Mouse (Mus musculus): ENCODE results near the gene Adora1. TPM values are rescaled to one million over a fixed set of nuclear protein-coding genes. Genes with fewer than 3 reads are reported as not detected.

Gene Adora1
- polyA plus RNA-seq, 1 experiment from 2014 or later, result 7.3 TPM

GRCm38 (mm10) chr1:134167416-134168305 is 67.6 kb downstream of the Adora1 start:
- Histone ChIP-seq H3K4me3 (replicated peaks; ENCODE audit: low read depth, low read length) (no peak overlapping the region), H3K4me2 (ENCODE audit: low read length) (no peak overlapping the region), H3K27ac (replicated peaks; ENCODE audit: low read depth, low read length) (no peak overlapping the region), H3K9ac (replicated peaks; ENCODE audit: low read length) (no peak overlapping the region), H3K9me3 (ENCODE audit: control insufficient read depth, low read length) (no peaks in the 10 kb centered on the region), H3K27me3 (ENCODE audit: control insufficient read depth, insufficient read depth, low read length) (no peaks in the 10 kb centered on the region), H3K4me1 (ENCODE audit: control insufficient read depth, insufficient read depth, low read length) (no peaks in the 10 kb centered on the region), H3K36me3 (ENCODE audit: control insufficient read depth, insufficient read depth, low read length) (no peaks in the 10 kb centered on the region)
- DNase-seq (no peak), ATAC-seq (ENCODE audit: low FRiP score, low TSS enrichment) (no peak)
- WGBS, result 52% methylated on average over 14 of the region's 14 CpGs

GRCm38 (mm10) chr1:134166547-134166946 is 68.7 kb downstream of the Adora1 start:
- Histone ChIP-seq H3K36me3 (ENCODE audit: control insufficient read depth, insufficient read depth, low read length) (no peaks in the 10 kb centered on the region), H3K4me3 (replicated peaks; ENCODE audit: low read depth, low read length) (no peak overlapping the region), H3K9me3 (ENCODE audit: control insufficient read depth, low read length) (no peaks in the 10 kb centered on the region), H3K27me3 (ENCODE audit: control insufficient read depth, insufficient read depth, low read length) (no peaks in the 10 kb centered on the region), H3K27ac (replicated peaks; ENCODE audit: low read depth, low read length) (no peak overlapping the region), H3K4me1 (ENCODE audit: control insufficient read depth, insufficient read depth, low read length) (no peaks in the 10 kb centered on the region), H3K9ac (replicated peaks; ENCODE audit: low read length) (no peak overlapping the region), H3K4me2 (ENCODE audit: low read length) (no peak overlapping the region)
- WGBS, result 91% methylated on average over 3 of the region's 3 CpGs
- DNase-seq (no peak), ATAC-seq (ENCODE audit: low FRiP score, low TSS enrichment) (no peak)

DNA sequence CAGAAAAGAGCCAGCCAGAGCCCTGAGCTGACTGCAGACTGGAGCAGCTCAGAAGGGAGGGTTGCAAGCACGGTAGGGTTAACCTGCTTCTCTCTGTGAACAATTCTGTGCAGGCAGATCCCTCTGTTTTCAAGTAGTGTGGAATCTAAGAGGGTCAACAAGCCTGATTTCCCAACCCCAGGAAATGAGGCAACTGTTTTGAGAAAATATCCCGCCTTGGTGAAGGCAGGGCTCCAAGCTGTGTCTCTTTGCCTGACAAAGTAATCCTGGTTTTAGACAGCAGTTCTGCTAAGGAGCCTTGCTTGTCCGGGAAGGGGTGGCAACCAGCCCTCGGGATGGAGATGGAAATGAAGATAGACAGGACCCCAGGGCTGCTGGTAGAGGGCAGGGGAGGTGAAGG is 70.8 kb downstream of the Adora1 start:
- 72% methylated on average over 4 of the region's 4 CpGs for WGBS
- no peaks in the 10 kb centered on the region for H3K27me3 ChIP-seq (ENCODE audit: control insufficient read depth, insufficient read depth, low read length)
- no peak for ATAC-seq (ENCODE audit: low FRiP score, low TSS enrichment)

DNA sequence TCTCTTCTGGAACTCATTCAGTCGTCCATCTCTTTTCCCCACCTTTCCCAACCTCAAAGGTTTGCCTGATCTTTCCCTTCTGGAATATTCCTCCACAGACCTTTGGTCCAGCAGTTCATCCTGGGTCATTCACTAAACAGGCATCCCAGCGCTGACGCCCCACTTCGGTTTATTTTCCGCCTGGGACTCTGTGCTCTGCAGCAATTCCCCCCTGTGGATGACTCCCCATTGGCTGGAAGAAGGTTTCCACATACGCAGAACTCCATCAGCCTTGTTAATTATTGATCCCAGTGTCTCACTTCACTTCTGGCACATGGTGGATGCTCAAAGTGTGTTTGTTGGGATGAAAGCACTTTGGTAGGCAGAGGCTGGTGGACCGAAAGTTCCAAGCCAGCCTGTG is 71.8 kb downstream of the Adora1 start:
- 88% methylated on average over 7 of the region's 7 CpGs for WGBS
- no peaks in the 10 kb centered on the region for H3K4me1 ChIP-seq (ENCODE audit: control insufficient read depth, insufficient read depth, low read length)
- no peak overlapping the region for H3K27ac ChIP-seq (replicated peaks; ENCODE audit: low read depth, low read length)
- H3K4me2 ChIP-seq (ENCODE audit: low read length), result no peak overlapping the region
- no peaks in the 10 kb centered on the region for H3K9me3 ChIP-seq (ENCODE audit: control insufficient read depth, low read length)
- no peaks in the 10 kb centered on the region for H3K27me3 ChIP-seq (ENCODE audit: control insufficient read depth, insufficient read depth, low read length)
- no peak overlapping the region for H3K9ac ChIP-seq (replicated peaks; ENCODE audit: low read length)
- no peaks in the 10 kb centered on the region for H3K36me3 ChIP-seq (ENCODE audit: control insufficient read depth, insufficient read depth, low read length)
- no peak overlapping the region for H3K4me3 ChIP-seq (replicated peaks; ENCODE audit: low read depth, low read length)
- ATAC-seq (ENCODE audit: low FRiP score, low TSS enrichment), result no peak
- no peak for DNase-seq

More for the DNA sequence above, 70.8 kb downstream of the Adora1 start:
- Histone ChIP-seq H3K9ac (replicated peaks; ENCODE audit: low read length) (no peak overlapping the region), H3K4me1 (ENCODE audit: control insufficient read depth, insufficient read depth, low read length) (no peaks in the 10 kb centered on the region), H3K9me3 (ENCODE audit: control insufficient read depth, low read length) (no peaks in the 10 kb centered on the region), H3K4me3 (replicated peaks; ENCODE audit: low read depth, low read length) (no peak overlapping the region), H3K4me2 (ENCODE audit: low read length) (no peak overlapping the region), H3K36me3 (ENCODE audit: control insufficient read depth, insufficient read depth, low read length) (no peaks in the 10 kb centered on the region), H3K27ac (replicated peaks; ENCODE audit: low read depth, low read length) (no peak overlapping the region)
- no peak for DNase-seq

GRCm38 (mm10) chr1:134162510-134163225 is 72.6 kb downstream of the Adora1 start:
- no peak for ATAC-seq (ENCODE audit: low FRiP score, low TSS enrichment)
- Histone ChIP-seq H3K36me3 (ENCODE audit: control insufficient read depth, insufficient read depth, low read length) (no peaks in the 10 kb centered on the region), H3K4me3 (replicated peaks; ENCODE audit: low read depth, low read length) (no peak overlapping the region), H3K4me1 (ENCODE audit: control insufficient read depth, insufficient read depth, low read length) (no peaks in the 10 kb centered on the region), H3K27ac (replicated peaks; ENCODE audit: low read depth, low read length) (no peak overlapping the region), H3K9me3 (ENCODE audit: control insufficient read depth, low read length) (no peaks in the 10 kb centered on the region), H3K27me3 (ENCODE audit: control insufficient read depth, insufficient read depth, low read length) (no peaks in the 10 kb centered on the region), H3K9ac (replicated peaks; ENCODE audit: low read length) (no peak overlapping the region), H3K4me2 (ENCODE audit: low read length) (no peak overlapping the region)
- 83% methylated on average over 6 of the region's 6 CpGs for WGBS
- DNase-seq, result no peak

GRCm38 (mm10) chr1:134161399-134161798 is 73.8 kb downstream of the Adora1 start:
- H3K9me3 ChIP-seq (ENCODE audit: control insufficient read depth, low read length), result no peaks in the 10 kb centered on the region
- H3K4me2 ChIP-seq (ENCODE audit: low read length), result no peak overlapping the region
- 59% methylated on average over 6 of the region's 6 CpGs for WGBS
- no peak overlapping the region for H3K27ac ChIP-seq (replicated peaks; ENCODE audit: low read depth, low read length)
- ATAC-seq (ENCODE audit: low FRiP score, low TSS enrichment) (no peak), DNase-seq (no peak)
- no peak overlapping the region for H3K4me3 ChIP-seq (replicated peaks; ENCODE audit: low read depth, low read length)
- no peaks in the 10 kb centered on the region for H3K27me3 ChIP-seq (ENCODE audit: control insufficient read depth, insufficient read depth, low read length)
- no peaks in the 10 kb centered on the region for H3K36me3 ChIP-seq (ENCODE audit: control insufficient read depth, insufficient read depth, low read length)
- H3K9ac ChIP-seq (replicated peaks; ENCODE audit: low read length), result no peak overlapping the region
- no peaks in the 10 kb centered on the region for H3K4me1 ChIP-seq (ENCODE audit: control insufficient read depth, insufficient read depth, low read length)

DNA sequence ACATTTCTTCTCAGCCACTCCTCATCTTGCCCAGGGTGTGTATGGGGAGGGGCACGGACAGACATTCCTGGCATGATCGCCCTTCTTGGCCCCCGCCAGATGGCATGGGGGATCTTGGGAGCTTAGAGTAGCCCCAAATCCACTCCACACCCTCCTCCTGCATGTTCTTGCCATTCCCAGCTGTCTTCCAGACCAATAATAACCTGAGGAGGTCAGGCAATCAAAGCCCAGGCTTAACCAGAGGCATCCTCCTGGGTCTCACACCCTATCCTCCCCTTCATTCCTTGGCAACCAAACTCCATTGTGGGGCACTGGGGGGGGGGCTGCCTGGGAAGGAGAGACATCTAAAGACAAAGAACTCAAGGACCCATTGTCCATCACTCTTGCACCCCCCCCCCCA is 74.8 kb downstream of the Adora1 start:
- H3K27ac ChIP-seq (replicated peaks; ENCODE audit: low read depth, low read length), result no peak overlapping the region
- no peak overlapping the region for H3K4me3 ChIP-seq (replicated peaks; ENCODE audit: low read depth, low read length)
- no peak overlapping the region for H3K9ac ChIP-seq (replicated peaks; ENCODE audit: low read length)
- H3K4me2 ChIP-seq (ENCODE audit: low read length), result no peak overlapping the region
- WGBS, result 89% methylated on average over 3 of the region's 3 CpGs
- no peaks in the 10 kb centered on the region for H3K4me1 ChIP-seq (ENCODE audit: control insufficient read depth, insufficient read depth, low read length)
- no peak for ATAC-seq (ENCODE audit: low FRiP score, low TSS enrichment)
- DNase-seq, result no peak
- no peaks in the 10 kb centered on the region for H3K9me3 ChIP-seq (ENCODE audit: control insufficient read depth, low read length)
- no peaks in the 10 kb centered on the region for H3K27me3 ChIP-seq (ENCODE audit: control insufficient read depth, insufficient read depth, low read length)
- H3K36me3 ChIP-seq (ENCODE audit: control insufficient read depth, insufficient read depth, low read length), result no peaks in the 10 kb centered on the region

DNA sequence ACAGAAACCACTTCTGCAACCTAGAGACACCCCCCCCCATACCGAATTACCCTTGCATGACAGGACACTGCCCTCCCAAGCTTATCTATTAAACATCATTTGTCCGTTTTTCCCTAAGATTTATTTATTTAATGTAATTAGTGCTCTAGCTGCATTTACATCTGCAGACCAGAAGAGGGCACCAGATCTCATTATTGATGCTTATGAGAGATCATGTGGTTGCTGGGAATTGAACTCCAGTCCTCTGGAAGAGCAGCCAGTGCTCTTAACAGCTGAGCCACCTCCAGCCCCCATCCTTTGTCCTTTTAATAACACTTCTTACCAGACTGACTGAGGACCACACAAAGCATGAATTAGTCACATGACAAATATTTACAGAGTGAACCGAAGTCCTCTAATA is 80.6 kb downstream of the Adora1 start:
- no peak for DNase-seq

DNA sequence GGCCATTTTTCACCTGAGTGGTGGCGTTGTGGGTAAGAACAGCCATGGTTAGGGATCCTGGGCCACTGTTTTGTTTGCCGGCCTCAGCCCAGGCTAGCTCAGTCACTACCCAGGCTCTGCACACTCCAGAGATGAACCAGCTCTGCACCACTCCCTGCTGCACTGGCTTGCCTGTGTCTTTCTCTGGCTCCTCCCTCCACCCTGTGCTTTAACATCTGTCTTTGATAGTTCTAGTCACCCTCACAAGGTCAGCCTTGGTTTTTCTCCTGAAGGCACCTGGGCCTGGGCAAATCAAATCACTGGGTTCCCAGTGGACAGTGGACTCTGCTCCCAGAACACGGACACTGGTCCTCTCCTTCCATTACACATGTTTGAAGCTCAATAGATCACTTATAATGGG is 81.1 kb downstream of the Adora1 start:
- DNase-seq, result no peak
- Histone ChIP-seq H3K27ac (replicated peaks; ENCODE audit: low read depth, low read length) (no peak overlapping the region), H3K4me2 (ENCODE audit: low read length) (no peak overlapping the region), H3K4me1 (ENCODE audit: control insufficient read depth, insufficient read depth, low read length) (no peaks in the 10 kb centered on the region), H3K9me3 (ENCODE audit: control insufficient read depth, low read length) (no peaks in the 10 kb centered on the region), H3K27me3 (ENCODE audit: control insufficient read depth, insufficient read depth, low read length) (no peaks in the 10 kb centered on the region), H3K4me3 (replicated peaks; ENCODE audit: low read depth, low read length) (no peak overlapping the region), H3K9ac (replicated peaks; ENCODE audit: low read length) (no peak overlapping the region), H3K36me3 (ENCODE audit: control insufficient read depth, insufficient read depth, low read length) (no peaks in the 10 kb centered on the region)
- ATAC-seq (ENCODE audit: low FRiP score, low TSS enrichment), result no peak
- 88% methylated on average over 3 of the region's 3 CpGs for WGBS

More for the DNA sequence above, 80.6 kb downstream of the Adora1 start:
- H3K4me2 ChIP-seq (ENCODE audit: low read length), result no peak overlapping the region
- no peak for ATAC-seq (ENCODE audit: low FRiP score, low TSS enrichment)
- H3K36me3 ChIP-seq (ENCODE audit: control insufficient read depth, insufficient read depth, low read length), result no peaks in the 10 kb centered on the region
- H3K27ac ChIP-seq (replicated peaks; ENCODE audit: low read depth, low read length), result no peak overlapping the region
- H3K9me3 ChIP-seq (ENCODE audit: control insufficient read depth, low read length), result no peaks in the 10 kb centered on the region
- 62% methylated on average over 3 of the region's 3 CpGs for WGBS
- no peak overlapping the region for H3K4me3 ChIP-seq (replicated peaks; ENCODE audit: low read depth, low read length)
- no peaks in the 10 kb centered on the region for H3K27me3 ChIP-seq (ENCODE audit: control insufficient read depth, insufficient read depth, low read length)
- no peak overlapping the region for H3K9ac ChIP-seq (replicated peaks; ENCODE audit: low read length)
- no peaks in the 10 kb centered on the region for H3K4me1 ChIP-seq (ENCODE audit: control insufficient read depth, insufficient read depth, low read length)
